Mouse (Mus musculus): ENCODE measurements around the gene Pip4k2c.

Pip4k2c gene

DNA sequence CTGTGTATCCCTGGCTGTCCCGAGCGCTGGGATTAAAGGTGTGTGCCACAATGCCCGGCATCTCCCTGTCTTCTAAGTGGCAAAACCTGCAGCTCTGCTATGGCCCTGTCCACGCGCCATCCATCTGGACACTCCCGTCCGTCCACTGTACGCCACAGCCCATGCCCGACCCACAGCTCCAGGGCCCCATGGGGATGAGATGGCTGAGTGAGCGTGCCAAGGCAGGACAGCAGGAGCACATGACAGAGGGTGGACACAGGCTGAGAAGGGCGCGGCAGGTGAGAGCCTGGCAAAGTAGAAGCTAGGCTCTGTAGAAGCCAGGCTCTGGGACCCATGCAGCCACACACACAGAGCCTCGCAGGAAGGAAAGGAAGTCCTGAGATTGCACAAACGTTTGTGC, 20.4 kb upstream of the Pip4k2c start:
- H3K4me1 ChIP-seq (replicated peaks; ENCODE audit: low read depth, low read length) = peaks cover 69% of the 10 kb centered on the region
- TF ChIP-seq CTCF (conservative IDR thresholded peaks at IDR 0.05; ENCODE audit: low read length) = no peak
- TF ChIP-seq NANOG (IDR thresholded peaks at IDR 0.05; ENCODE audit: borderline replicate concordance, low read length) = no peak
- TF ChIP-seq POU5F1 (IDR thresholded peaks at IDR 0.05; ENCODE audit: borderline replicate concordance, low read length) = no peak
- H3K36me3 ChIP-seq (ENCODE audit: insufficient read depth, low read length) = peaks cover 73% of the 10 kb centered on the region

DNA sequence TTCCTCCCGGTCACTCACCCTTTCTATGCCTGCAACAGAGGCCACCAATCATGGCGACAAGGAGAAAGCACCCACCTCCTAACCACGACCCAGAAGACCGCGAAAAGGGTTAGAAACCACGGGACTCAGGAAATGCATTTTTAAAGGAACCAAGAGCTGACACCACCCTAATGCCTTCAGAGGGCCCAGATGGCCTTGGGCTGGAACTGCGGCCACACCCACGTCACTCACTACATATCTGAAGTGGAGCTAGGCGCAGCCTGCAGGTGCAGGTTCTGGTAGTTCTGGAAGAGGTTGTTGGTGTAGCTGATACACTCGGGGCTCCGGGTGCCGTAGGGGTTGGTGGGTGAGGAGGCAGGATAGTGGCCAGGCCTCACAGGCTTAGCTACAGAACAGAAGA, 19.3 kb upstream of the Pip4k2c start:
- H3K27me3 ChIP-seq (ENCODE audit: insufficient read depth, low read length) = no peaks in the 10 kb centered on the region
- H3K4me3 ChIP-seq (replicated peaks; ENCODE audit: low read length) = peak overlapping the region; percentile 45; the same call in 1 of the 2 replicates
- peaks cover 68% of the 10 kb centered on the region for H3K4me1 ChIP-seq (replicated peaks; ENCODE audit: low read depth, low read length)
- no peaks in the 10 kb centered on the region for H3K9me3 ChIP-seq (ENCODE audit: low read length)
- no peak for TF ChIP-seq NANOG (IDR thresholded peaks at IDR 0.05; ENCODE audit: borderline replicate concordance, low read length)
- H3K36me3 ChIP-seq (ENCODE audit: insufficient read depth, low read length) = peaks cover 69% of the 10 kb centered on the region

More for the DNA sequence above, 20.4 kb upstream of the Pip4k2c start:
- H3K4me3 ChIP-seq (replicated peaks; ENCODE audit: low read length) = peak overlapping the region; percentile 37; the same call in 1 of the 2 replicates
- no peaks in the 10 kb centered on the region for H3K27me3 ChIP-seq (ENCODE audit: insufficient read depth, low read length)
- H3K9me3 ChIP-seq (ENCODE audit: low read length) = no peaks in the 10 kb centered on the region

DNA sequence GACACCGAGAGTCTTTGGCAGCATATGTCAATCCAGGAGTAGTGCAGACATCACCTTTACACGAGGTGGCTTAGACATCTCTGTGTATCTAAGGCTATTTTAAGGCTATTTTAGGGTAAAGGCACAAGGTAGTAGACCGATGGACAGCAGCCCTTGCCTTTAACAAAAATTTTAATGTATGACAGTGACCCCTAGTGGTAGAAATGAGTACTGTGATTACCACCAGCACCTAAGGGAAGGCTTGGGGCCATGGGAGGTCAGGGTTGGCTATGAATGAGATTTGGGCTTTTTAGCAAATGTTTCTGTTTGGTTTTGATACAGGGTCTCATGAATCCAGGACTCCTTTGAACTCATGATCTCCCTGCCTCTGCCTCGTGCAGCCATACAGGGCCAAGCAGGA, 17.5 kb upstream of the Pip4k2c start:
- Histone ChIP-seq H3K4me3 (replicated peaks; ENCODE audit: low read length) (no peak overlapping the region), H3K27me3 (ENCODE audit: insufficient read depth, low read length) (no peaks in the 10 kb centered on the region), H3K4me1 (replicated peaks; ENCODE audit: low read depth, low read length) (peaks cover 86% of the 10 kb centered on the region), H3K9me3 (ENCODE audit: low read length) (no peaks in the 10 kb centered on the region), H3K36me3 (ENCODE audit: insufficient read depth, low read length) (peaks cover 62% of the 10 kb centered on the region)
- TF ChIP-seq CTCF (conservative IDR thresholded peaks at IDR 0.05; ENCODE audit: low read length) = peak; percentile 87
- no peak for TF ChIP-seq POU5F1 (IDR thresholded peaks at IDR 0.05; ENCODE audit: borderline replicate concordance, low read length)

DNA sequence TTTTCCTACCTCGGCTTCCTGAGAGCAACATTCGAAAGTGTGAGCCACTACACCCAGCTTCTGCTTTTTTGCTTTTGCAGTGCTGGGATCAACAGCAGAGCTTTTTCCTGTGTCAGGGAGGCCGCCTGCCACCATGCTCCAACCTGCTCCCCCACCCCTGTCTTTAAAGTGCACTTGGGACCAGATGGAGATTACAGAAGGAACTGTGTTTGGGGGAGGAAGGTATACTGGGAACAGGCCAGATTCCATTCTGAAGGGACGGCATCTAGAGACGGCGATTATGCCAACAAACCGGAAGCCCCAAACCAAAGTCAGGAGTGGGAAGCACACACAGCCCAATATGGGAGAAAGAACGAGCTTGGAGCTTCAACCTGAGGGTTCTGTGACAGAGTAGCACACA, 15.8 kb upstream of the Pip4k2c start:
- TF ChIP-seq NANOG (IDR thresholded peaks at IDR 0.05; ENCODE audit: borderline replicate concordance, low read length) = no peak
- H3K27me3 ChIP-seq (ENCODE audit: insufficient read depth, low read length) = no peaks in the 10 kb centered on the region
- peaks cover 53% of the 10 kb centered on the region for H3K36me3 ChIP-seq (ENCODE audit: insufficient read depth, low read length)
- peaks cover 88% of the 10 kb centered on the region for H3K4me1 ChIP-seq (replicated peaks; ENCODE audit: low read depth, low read length)
- no peaks in the 10 kb centered on the region for H3K9me3 ChIP-seq (ENCODE audit: low read length)
- H3K4me3 ChIP-seq (replicated peaks; ENCODE audit: low read length) = no peak overlapping the region

DNA sequence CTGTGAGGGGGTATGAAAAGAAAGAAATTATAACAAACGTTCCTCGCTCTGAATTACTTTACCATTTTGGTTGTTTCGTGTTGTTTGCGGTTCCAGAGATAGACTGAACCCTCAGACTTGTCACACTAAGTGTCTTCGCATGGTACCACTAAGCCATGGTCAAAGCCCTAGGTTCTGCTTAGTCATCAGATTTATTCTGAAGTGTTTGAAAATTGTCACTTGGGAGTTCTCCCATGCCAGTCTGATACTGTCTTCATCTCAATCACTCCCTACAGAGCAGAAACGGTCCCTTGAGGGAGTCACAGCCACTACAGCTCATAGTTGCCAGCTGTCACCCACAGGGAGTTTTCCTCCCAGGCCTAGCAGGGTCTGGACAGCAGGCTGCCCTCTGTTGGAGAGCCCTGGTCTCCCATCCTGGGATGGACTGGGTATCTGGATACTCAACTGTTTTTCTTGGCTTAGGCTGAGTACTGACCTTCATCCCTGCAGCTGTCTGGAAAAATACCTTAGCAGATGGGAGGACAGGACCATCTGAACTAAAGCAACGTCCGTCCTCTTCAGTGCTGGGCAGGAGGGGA, 15.0 kb upstream of the Pip4k2c start:
- Histone ChIP-seq H3K4me1 (replicated peaks; ENCODE audit: low read depth, low read length) (peaks cover 81% of the 10 kb centered on the region), H3K36me3 (ENCODE audit: insufficient read depth, low read length) (peaks cover 47% of the 10 kb centered on the region), H3K4me3 (replicated peaks; ENCODE audit: low read length) (no peak overlapping the region), H3K9me3 (ENCODE audit: low read length) (no peaks in the 10 kb centered on the region), H3K27me3 (ENCODE audit: insufficient read depth, low read length) (no peaks in the 10 kb centered on the region)
- TF ChIP-seq POU5F1 (IDR thresholded peaks at IDR 0.05; ENCODE audit: borderline replicate concordance, low read length) (no peak), NANOG (IDR thresholded peaks at IDR 0.05; ENCODE audit: borderline replicate concordance, low read length) (no peak), CTCF (conservative IDR thresholded peaks at IDR 0.05; ENCODE audit: low read length) (no peak)

DNA sequence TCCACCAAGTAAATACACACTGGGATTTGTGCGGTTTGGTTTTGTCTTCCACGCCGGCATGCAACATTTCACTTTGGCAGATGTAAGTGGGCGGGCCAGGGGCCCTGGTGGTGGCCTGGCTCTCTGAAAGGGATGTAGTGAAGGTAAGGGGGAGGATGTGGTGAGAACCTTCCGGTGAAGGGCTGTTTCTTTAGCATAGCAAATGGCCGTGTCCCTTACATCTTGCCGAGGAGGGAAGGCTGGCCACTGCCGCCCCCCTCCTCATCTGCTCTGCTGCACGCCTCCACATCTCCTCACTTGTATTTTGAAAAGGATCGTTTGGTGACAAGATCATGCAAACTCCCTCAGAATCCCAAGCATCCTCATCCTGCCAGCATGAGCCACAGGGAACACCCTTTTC, 14.3 kb upstream of the Pip4k2c start:
- Histone ChIP-seq H3K4me3 (replicated peaks; ENCODE audit: low read length) (no peak overlapping the region; the same call in 1 of the 2 replicates), H3K36me3 (ENCODE audit: insufficient read depth, low read length) (peaks cover 40% of the 10 kb centered on the region), H3K9me3 (ENCODE audit: low read length) (no peaks in the 10 kb centered on the region), H3K27me3 (ENCODE audit: insufficient read depth, low read length) (no peaks in the 10 kb centered on the region), H3K4me1 (replicated peaks; ENCODE audit: low read depth, low read length) (peaks cover 75% of the 10 kb centered on the region)
- no peak for TF ChIP-seq CTCF (conservative IDR thresholded peaks at IDR 0.05; ENCODE audit: low read length)
- TF ChIP-seq NANOG (IDR thresholded peaks at IDR 0.05; ENCODE audit: borderline replicate concordance, low read length) = no peak
- no peak for TF ChIP-seq POU5F1 (IDR thresholded peaks at IDR 0.05; ENCODE audit: borderline replicate concordance, low read length)

DNA sequence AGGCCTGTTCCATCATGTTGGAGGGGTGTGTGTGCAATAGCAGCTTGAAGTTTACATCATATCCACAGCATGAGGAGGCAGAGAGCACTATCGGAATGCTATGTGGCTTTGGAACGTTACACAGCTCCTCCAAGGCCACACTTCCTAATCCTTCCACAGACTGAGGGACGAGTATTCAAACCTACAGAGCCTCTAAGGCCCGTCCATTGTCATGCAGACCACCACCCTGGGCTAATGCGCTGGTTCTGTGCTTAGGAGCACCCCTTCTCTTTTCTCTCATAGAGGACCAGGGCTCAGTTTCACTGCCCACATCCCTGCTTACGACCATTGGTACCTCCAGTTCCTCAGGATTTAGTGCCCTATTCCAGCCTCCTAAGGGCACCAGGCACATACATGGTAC, 13.8 kb upstream of the Pip4k2c start:
- H3K4me1 ChIP-seq (replicated peaks; ENCODE audit: low read depth, low read length) = peaks cover 69% of the 10 kb centered on the region
- H3K9me3 ChIP-seq (ENCODE audit: low read length) = no peaks in the 10 kb centered on the region
- no peak overlapping the region; the same call in 1 of the 2 replicates for H3K4me3 ChIP-seq (replicated peaks; ENCODE audit: low read length)
- peaks cover 35% of the 10 kb centered on the region for H3K36me3 ChIP-seq (ENCODE audit: insufficient read depth, low read length)
- TF ChIP-seq NANOG (IDR thresholded peaks at IDR 0.05; ENCODE audit: borderline replicate concordance, low read length) = peak; percentile 19; the same call in 1 of the 2 replicates
- peak; percentile 93 for TF ChIP-seq POU5F1 (IDR thresholded peaks at IDR 0.05; ENCODE audit: borderline replicate concordance, low read length)
- no peak for TF ChIP-seq CTCF (conservative IDR thresholded peaks at IDR 0.05; ENCODE audit: low read length)
- no peaks in the 10 kb centered on the region for H3K27me3 ChIP-seq (ENCODE audit: insufficient read depth, low read length)

DNA sequence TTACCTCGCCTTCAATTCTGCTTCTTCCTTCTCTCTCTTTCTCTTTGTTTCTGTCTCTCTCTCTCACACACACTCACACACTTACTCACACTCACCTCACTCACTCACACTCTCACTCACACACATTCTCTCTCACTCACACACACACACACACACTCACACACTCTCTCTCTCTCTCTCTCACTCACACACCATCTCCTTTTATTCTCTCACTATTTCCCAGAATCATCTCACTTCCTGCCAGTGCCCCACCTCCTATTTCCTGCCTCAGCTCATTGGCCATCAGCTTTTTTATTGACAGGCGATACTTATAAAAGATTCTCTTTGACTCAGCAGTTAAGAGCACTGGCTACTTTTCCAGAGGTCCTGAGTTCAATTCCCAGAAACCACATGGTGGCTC, 7.0 kb upstream of the Pip4k2c start:
- Histone ChIP-seq H3K4me3 (replicated peaks; ENCODE audit: low read length) (0 out of 2 replicates have a peak overlapping the region, but pooled peaks have one; percentile 4), H3K36me3 (ENCODE audit: insufficient read depth, low read length) (no peaks in the 10 kb centered on the region), H3K27me3 (ENCODE audit: insufficient read depth, low read length) (no peaks in the 10 kb centered on the region), H3K4me1 (replicated peaks; ENCODE audit: low read depth, low read length) (peaks cover 60% of the 10 kb centered on the region), H3K9me3 (ENCODE audit: low read length) (no peaks in the 10 kb centered on the region)
- no peak for TF ChIP-seq NANOG (IDR thresholded peaks at IDR 0.05; ENCODE audit: borderline replicate concordance, low read length)
- no peak for TF ChIP-seq POU5F1 (IDR thresholded peaks at IDR 0.05; ENCODE audit: borderline replicate concordance, low read length)
- no peak for TF ChIP-seq CTCF (conservative IDR thresholded peaks at IDR 0.05; ENCODE audit: low read length)

DNA sequence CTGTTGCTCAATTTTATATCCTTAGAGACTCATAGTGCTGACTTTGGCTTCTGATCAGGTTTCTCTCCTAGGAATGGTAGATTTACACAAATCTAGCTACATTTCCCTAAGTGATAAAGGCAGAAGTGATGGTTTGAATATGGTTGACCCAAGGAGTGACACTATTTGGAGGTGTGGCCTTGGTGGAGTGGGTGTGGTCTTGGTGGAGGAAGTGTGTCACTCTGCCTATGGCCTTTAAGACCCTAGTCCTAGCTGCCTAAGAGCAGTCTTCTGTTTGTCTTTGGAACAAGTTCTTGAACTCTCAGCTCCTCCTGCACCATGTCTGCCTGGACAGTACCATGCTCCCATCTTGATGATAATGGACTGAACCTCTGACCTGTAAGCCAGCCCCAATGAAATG, 5.8 kb upstream of the Pip4k2c start:
- H3K36me3 ChIP-seq (ENCODE audit: insufficient read depth, low read length) = no peaks in the 10 kb centered on the region
- H3K4me1 ChIP-seq (replicated peaks; ENCODE audit: low read depth, low read length) = peaks cover 59% of the 10 kb centered on the region
- no peak overlapping the region for H3K4me3 ChIP-seq (replicated peaks; ENCODE audit: low read length)
- no peaks in the 10 kb centered on the region for H3K27me3 ChIP-seq (ENCODE audit: insufficient read depth, low read length)
- no peak for TF ChIP-seq NANOG (IDR thresholded peaks at IDR 0.05; ENCODE audit: borderline replicate concordance, low read length)
- no peak for TF ChIP-seq POU5F1 (IDR thresholded peaks at IDR 0.05; ENCODE audit: borderline replicate concordance, low read length)
- no peak for TF ChIP-seq CTCF (conservative IDR thresholded peaks at IDR 0.05; ENCODE audit: low read length)
- H3K9me3 ChIP-seq (ENCODE audit: low read length) = no peaks in the 10 kb centered on the region

Data from E14TG2a.4 (cell line).